Mouse (Mus musculus) left cerebral cortex, adult 11 months (tissue): Measurements from ENCODE around the gene Lhx6.
"Not testable (repeated sequence)": the region's sequence is repeated elsewhere in the genome, so short reads cannot be mapped to it uniquely, and the experiment has no call there.

ENCODE experiments used
- DNase-seq: peaks from one replicate; pipeline ENCODE4 v3.0.0; 2022; ENCODE audit warnings: low spot score

Lhx6 gene

GRCm38 (mm10) chr2:36104956-36105741 lies at the start of gene Lhx6:
Gene Lhx6 (minus strand): TSS chr2:36105408.
- DNase-seq, result no peak

GRCm38 (mm10) chr2:36152401-36152800 lies 47.2 kb upstream of the Lhx6 start:
- DNase-seq, result not testable (repeated sequence)

GRCm38 (mm10) chr2:36148876-36149365 lies 43.7 kb upstream of the Lhx6 start:
- DNase-seq, result no peak

GRCm38 (mm10) chr2:36139096-36139495 lies 33.9 kb upstream of the Lhx6 start:
- no peak for DNase-seq

- peak; percentile 91 for DNase-seq
Measured at GRCm38 (mm10) chr2:36136300-36136941, 31.2 kb upstream of the Lhx6 start, which contains the start of the genes Mrrf and Rbm18. Gene Mrrf (plus strand): TSS chr2:36136389. Gene Rbm18 (minus strand): TSS chr2:36136773.

DNA sequence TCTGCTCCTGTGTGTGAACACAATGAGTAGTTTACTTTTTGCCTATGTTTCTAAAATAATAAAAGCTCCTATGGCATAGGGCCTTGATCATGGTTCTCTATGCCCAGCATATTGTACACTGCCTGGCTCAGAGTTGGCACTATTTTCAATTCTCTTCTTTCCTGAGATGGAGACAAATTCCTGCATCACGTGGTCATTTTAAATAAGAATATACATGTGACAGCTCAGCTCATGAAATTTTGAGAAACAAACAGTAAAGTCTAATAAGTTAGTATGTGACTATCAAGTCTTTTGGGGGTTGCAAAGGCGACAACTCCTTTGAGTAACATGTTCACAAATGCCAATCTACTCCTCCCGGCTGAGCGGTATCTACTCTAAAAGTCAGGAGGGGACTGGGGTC lies 30.7 kb upstream of the Lhx6 start:
- DNase-seq, result no peak

DNA sequence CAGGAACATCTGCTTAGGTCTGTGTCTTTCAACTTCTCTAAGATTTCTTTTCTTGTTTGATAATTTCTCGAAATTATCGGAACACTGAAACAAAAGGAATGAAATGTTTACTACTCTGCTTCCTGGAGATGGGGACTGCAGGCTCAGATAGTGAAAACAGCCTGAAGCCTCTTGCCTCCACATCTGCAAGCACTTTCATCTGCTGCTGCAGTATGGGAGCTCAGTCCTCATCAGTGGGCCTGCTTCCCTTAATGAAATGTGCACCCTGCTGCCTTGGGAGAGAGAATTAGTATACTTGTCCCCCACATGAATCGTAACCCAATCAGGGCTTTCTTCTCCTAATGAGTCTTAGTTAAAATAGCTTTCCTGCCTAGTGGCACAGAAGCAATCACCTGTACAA lies 23.8 kb upstream of the Lhx6 start:
- DNase-seq, result no peak

DNA sequence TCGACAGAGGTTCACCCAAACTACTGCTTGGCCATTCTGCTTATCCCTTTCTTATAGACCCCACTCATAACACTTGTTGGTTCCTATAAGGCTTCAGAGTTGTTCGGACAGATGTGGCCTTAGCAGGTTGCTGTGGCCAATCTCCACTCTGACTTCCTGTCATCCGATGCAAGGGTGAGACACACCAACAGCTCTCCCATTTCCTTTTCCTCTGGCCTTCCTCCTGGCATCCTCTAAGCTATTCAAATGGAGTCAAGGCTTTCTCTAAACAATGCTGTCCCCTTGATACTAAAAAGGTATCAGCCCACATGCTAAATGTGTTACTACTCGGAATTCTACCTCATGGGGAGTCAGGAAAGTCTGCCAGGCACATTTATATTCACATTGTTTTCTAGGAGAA lies 22.8 kb upstream of the Lhx6 start:
- no peak for DNase-seq

GRCm38 (mm10) chr2:36126795-36127429 lies 21.7 kb upstream of the Lhx6 start:
- DNase-seq, result no peak

- DNase-seq, result no peak
Measured at GRCm38 (mm10) chr2:36112632-36113031, 7.4 kb upstream of the Lhx6 start.

DNA sequence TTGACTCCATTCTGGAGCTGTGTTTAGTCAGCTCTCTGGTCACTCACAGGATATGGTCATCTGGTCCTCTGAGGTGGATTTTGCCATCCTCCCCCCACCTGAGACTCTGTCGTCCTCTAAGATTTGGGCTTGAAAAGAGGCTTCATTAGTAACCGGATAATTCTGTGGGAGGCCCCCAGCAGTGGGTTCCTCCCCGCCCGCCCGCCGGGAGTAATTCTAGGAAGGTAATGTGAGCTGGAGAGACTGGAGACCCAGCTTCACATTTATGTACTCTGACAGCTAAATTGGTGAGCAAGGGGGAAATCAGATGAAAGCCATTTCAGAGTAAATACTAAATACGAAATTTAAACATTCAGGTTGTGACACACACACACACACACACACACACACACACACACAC lies 3.4 kb upstream of the Lhx6 start:
- no peak for DNase-seq

DNA sequence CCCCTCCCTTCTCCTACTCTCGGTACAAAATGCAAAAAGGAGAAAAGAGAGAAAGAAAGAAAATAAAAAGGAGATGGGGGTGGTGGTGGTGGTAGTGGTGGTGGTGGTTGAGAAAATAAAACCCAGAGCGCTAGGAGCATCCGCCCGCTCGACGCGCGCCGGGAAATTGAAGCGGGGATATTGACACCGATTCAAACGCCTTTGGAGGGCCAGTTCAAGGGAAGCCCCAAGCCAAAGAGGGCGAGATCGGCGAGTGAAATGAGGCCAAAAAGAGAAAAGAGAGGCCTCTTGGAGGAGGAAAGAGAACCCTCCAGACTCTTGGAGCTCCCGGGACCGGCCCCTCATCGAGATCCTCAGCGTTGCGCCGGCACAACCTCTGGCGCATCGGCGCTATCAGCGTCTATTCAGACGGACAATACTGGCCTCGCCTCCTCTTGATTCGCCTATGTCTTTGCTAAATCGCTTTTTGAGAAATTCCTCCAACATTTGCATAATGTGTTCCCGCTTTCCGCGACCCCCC lies 712 bp downstream of the Lhx6 start:
- DNase-seq, result no peak

DNA sequence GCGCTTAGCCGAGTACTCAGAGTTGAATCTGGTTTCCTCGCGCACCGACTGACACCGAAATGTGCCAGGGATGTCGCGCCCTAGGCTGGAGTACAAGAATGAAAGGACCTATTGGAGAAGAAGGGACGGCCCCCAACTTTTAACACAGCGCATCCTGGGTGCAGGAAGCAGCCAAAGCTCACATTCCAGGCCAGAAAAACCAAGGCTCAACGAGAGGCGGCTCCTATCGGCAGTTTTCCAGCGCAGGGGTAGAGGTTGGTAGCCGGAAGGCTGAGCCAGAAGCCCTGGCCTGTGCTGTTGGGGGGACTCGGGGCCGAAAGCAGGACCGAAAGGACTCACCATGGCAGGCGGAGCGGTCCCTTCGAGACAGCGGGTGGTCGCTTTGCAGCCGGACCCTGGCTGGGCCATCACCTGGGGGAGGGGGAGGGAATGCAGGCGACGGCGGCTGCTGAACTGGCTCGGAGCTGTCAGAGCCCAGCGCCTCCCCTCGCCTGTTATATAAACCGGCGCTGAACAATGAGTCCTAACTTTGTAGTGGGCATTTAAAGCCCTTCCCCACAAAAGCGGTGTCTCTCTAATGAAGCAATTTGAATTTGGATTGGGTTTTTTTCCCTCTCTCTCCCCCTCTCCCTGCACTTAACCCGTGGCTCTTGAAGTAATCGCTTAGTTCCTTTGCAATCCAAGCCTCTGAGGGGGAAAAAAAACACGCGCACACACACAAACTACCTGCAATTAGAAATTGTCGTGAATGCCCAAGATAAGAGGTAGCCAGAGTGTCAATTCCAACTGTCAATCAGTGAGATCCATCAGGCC lies 1.4 kb downstream of the Lhx6 start:
- no peak for DNase-seq

DNA sequence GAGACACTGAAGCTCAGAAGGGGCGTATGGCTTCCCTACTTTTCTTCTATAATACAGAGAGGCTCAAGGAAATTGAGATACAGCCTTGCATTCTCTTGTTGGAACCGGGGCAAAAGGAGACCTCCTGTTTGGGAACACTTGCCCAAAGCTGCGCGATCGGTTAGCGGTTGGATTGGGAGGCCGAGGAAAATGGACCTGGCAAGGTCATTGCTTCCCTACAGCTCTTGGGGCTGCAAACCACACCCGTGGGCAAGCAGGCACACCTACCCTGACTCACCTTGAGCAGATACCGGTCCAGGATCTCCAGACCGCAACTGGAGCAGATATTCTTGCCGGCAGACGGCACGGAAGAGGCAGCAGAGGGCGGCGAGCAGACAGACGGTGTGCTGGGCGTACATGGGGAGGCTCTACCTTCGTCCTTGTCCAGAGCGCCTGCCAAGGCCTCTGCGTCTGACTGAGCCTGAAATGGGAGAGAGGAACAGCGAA lies 2.1 kb downstream of the Lhx6 start:
- no peak for DNase-seq

GRCm38 (mm10) chr2:36102559-36102946 lies 2.7 kb downstream of the Lhx6 start:
- no peak for DNase-seq

DNA sequence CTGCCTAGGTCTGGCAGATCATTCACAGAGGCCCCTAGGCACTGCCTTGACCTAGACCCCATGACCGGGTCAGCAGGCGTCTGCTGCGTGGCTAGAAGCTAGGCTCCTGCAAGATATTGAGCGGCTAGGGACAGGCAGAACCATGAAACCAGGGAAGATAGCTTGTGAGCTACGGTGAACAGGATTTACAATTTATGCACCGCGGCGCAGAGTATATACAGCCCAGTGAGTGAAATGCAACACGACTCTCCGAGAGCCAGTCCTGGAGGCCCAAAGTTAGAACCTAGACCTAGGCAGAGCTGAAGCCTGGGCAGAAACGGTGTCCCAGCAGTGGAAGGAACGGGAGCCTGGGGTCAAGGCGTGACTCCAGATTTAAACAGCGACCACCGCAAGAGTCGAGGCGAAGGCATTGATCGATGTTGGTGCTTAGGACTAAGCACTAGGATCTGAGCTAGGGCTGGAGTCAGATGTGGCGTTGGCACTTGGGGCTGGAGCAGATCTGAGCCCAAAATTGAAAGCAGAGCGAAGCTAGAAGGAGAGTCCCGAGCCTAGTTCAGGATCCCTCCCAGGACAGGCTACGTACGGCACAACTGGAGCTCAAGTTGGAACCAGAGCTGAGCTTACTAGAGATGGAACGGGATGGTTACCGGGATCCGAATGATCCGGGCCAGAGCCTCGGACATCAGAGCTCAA lies 3.2 kb downstream of the Lhx6 start:
- no peak for DNase-seq

GRCm38 (mm10) chr2:36099739-36100138 lies 5.5 kb downstream of the Lhx6 start:
- DNase-seq, result no peak

GRCm38 (mm10) chr2:36098021-36098420 lies 7.2 kb downstream of the Lhx6 start:
- no peak for DNase-seq

DNA sequence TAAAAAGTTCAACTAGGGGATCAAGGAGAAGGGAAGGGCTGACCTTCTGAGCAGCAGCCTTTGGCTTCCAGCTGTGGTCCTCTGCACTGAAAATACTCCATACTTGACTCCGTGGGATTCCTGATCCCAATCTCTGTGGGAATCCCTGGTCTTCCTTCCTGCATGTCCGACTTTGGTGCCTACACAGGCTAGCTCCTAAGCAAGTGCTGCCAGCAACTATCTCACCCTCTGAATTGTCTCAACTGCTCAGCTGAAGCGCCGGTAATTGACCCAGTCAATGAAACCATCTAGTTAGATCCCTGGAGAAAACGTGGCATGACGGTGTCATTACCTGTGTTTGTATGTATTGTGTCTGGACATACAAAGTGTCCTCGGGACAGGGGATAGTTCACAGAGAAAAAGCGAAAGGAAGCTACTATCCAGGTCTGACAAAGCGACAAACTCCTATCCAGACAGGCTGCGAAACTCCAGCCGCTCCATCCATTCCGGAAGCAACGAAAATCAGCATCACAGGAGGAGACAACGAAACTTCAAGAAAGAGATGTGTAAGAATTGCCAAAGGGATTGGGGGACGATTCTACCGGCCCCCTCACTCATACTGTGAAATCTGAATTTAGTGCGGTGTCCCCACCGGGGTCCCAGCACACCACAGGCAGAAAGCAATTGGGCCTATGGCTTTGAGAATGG lies 7.9 kb downstream of the Lhx6 start:
- no peak for DNase-seq

DNA sequence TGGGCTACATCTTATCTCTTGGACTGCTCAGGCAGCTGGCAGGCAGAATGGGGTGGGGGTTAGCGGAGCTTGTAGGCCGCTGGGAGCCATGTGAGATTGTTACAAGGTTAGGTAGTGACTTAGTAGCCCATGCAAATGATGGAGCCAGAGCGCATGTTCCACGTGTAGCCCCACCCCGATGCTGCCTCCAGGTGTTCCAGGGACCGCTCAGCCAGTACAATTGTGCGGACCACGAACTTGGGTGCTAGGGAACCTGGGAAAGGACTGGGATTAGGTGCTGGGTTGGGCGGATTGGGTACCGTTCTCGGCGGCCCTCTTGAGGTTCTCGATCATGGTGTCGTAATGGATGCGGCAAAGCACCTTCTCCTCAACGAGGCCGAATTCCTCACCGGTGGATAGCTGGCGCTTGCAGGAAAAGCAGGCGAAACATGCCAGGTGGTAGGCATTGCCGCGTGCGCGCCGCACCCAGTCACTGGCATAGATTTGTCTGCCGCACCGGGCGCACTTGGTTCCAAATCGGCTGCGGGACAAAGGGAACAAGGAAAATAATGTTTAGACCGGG lies 11.2 kb downstream of the Lhx6 start:
- DNase-seq, result no peak
